Mouse (Mus musculus): ENCODE data around the gene 2310030G06Rik. TPM values are rescaled to one million over a fixed set of nuclear protein-coding genes. Genes with fewer than 3 reads are reported as not detected.

2310030G06Rik gene
- 8.7 and 9.2 TPM in 2 replicates for polyA plus RNA-seq (2015; fragmentation: Nextera tagmentation; extraction: Ambion mirVana)

DNA sequence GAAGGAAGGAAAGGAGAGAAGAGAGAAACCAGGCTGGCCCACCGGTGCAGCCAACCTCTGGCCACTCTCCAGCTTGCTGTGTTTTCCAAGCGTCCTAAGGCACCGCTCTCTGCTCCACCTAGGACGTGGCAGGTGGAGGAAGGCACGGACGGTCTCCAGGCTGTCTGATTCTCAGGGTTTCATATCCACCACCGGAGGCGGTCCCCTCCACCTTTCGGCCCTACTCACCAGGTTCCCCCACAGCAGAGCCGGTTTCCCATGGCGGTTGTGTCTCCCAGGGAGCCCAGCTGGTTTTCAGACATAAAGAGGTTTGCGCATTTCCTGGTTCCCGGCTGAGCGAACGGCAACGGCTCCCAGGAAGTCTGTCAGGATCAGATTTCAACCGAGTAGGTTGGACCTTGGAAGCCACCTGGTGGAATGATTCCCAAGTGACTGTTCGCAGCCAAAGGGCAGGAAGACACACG lies at the start of gene 2310030G06Rik:
2310030G06Rik (minus strand) TSS at position 323 of the 464 bp plus-strand sequence.
- Histone ChIP-seq H3K4me3 (peak within 1 kb of the TSS; percentile 53), H3K27me3 (no peaks in the 10 kb centered on the region), H3K9ac (peak within 1 kb of the TSS; percentile 62), H3K27ac (peak within 1 kb of the TSS; percentile 83), H3K36me3 (no peaks in the 10 kb centered on the region), H3K4me2 (peak within 1 kb of the TSS; percentile 67), H3K4me1 (replicated peaks) (peaks cover 39% of the 10 kb centered on the region), H3K9me3 (replicated peaks) (no peaks in the 10 kb centered on the region)
- peak; percentile 49; the same call in 1 of the 2 replicates for ATAC-seq (replicated peaks; ENCODE audit: insufficient number of reproducible peaks, insufficient read depth, low FRiP score, low read depth)
- WGBS = 3% methylated on average over 19 of the region's 19 CpGs

DNA sequence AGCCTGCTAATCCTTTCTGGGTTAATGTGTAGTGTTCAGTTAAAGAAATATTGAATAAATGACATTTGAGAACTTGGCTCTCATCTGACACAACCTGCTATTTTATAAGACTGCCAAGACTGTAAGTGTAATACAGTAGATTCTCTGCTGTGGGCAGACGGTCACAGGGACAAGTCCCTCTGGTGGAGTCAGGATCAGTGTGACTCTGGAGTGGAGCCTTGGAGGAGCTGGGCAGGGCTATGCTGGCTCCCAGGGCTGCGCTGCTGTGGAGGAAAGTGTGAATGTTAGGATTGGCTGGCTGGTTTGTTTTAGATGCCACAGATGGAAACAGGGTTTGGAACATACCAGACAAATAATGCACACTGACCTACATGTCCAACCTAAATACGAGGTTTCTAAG lies 48.9 kb upstream of the 2310030G06Rik start:
- Histone ChIP-seq H3K36me3 (peaks cover 21% of the 10 kb centered on the region), H3K27ac (no peak overlapping the region), H3K27me3 (no peaks in the 10 kb centered on the region), H3K4me3 (no peak overlapping the region), H3K9me3 (replicated peaks) (no peaks in the 10 kb centered on the region), H3K4me2 (no peak overlapping the region), H3K9ac (no peak overlapping the region), H3K4me1 (replicated peaks) (no peaks in the 10 kb centered on the region)
- 91% methylated on average over 3 of the region's 3 CpGs for WGBS
- no peak for ATAC-seq (replicated peaks; ENCODE audit: insufficient number of reproducible peaks, insufficient read depth, low FRiP score, low read depth)

DNA sequence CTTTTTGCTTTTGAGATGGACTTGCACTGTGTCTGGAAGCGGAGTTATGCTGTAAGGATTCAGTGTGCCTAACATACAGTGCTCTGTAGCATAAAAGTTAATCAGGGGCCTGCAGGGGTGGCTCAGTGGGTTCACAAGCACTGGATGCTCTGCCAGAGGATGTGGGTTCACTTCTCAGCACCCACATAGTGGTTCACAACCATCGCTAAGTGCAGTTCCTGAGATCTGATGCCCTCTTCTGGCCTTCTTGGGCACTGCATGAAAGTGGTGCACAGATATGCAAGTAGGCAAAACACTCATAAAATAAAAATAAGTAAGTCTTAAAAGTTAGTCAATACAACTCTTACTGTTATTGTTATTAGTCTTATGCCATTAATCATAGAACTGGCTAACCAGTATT lies 35.8 kb upstream of the 2310030G06Rik start:
- Histone ChIP-seq H3K36me3 (peaks cover 76% of the 10 kb centered on the region), H3K4me1 (replicated peaks) (no peaks in the 10 kb centered on the region), H3K9me3 (replicated peaks) (no peaks in the 10 kb centered on the region), H3K27ac (no peak overlapping the region), H3K4me3 (no peak overlapping the region), H3K4me2 (no peak overlapping the region), H3K27me3 (no peaks in the 10 kb centered on the region), H3K9ac (no peak overlapping the region)
- 84% methylated on average over 2 of the region's 2 CpGs for WGBS
- no peak for ATAC-seq (replicated peaks; ENCODE audit: insufficient number of reproducible peaks, insufficient read depth, low FRiP score, low read depth)

DNA sequence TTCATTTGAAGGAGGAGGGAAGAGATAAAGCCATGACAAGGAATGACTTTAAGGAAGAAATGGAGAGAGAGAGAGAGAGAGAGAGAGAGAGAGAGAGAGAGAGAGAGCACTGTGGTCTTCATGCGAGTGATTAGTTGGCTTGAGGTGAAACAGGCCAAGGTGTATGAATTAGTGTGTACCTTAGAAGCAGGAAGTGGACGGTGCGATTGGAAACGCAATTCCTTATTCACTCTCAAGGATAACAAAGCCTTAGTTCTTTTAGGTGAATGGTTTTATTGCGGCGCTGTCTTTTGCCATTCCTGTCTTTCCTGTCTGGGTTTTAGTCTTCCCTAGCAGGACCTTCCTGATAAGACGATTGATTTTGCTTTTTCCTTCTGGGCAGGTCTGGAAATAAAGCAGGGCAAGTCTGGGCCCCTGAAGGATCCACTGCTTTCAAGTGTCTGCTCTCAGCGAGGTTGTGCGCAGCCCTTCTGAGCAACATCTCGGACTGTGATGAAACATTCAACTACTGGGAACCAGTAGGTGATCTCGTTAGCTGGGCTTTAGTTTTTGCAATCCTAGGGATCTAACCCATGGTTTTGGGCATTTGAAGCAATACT lies 29.9 kb upstream of the 2310030G06Rik start:
- ATAC-seq (replicated peaks; ENCODE audit: insufficient number of reproducible peaks, insufficient read depth, low FRiP score, low read depth) = no peak
- H3K4me1 ChIP-seq (replicated peaks) = peaks cover 17% of the 10 kb centered on the region
- H3K4me3 ChIP-seq = peak overlapping the region; percentile 72
- peaks cover 31% of the 10 kb centered on the region for H3K36me3 ChIP-seq
- no peaks in the 10 kb centered on the region for H3K9me3 ChIP-seq (replicated peaks)
- H3K27ac ChIP-seq = no peak overlapping the region
- 58% methylated on average over 11 of the region's 11 CpGs for WGBS
- no peaks in the 10 kb centered on the region for H3K27me3 ChIP-seq
- H3K9ac ChIP-seq = peak overlapping the region; percentile 92
- H3K4me2 ChIP-seq = peak overlapping the region; percentile 79

DNA sequence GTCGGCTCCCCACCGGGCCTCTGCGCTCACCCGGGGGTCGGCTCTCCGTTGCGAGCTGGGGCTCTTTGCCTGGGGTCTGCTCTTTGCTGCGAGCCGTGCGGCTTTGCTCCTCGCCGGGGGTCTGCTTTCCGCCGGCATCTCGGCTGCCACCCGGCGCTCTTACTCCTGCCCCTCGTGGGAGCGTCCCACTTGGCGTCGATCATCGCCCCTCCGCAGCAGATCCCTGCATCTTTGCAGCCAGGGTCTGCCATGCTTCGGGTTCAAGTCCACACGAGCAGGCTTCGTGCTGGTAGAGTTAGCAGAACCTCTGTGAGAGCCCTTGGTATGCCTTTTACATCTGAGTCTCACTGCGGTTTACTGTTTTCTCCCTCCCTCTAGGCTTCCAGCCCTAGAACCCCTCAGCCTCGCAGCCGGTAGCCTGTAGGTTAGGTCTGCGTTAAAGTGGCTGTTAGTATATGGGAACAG lies 29.4 kb upstream of the 2310030G06Rik start:
- Histone ChIP-seq H3K27me3 (no peaks in the 10 kb centered on the region), H3K4me3 (peak overlapping the region; percentile 72), H3K4me2 (peak overlapping the region; percentile 79), H3K36me3 (peaks cover 25% of the 10 kb centered on the region), H3K9ac (peak overlapping the region; percentile 92), H3K27ac (peak overlapping the region; percentile 58), H3K9me3 (replicated peaks) (no peaks in the 10 kb centered on the region), H3K4me1 (replicated peaks) (peaks cover 17% of the 10 kb centered on the region)
- WGBS = under 1% methylated on average over 23 of the region's 30 CpGs
- ATAC-seq (replicated peaks; ENCODE audit: insufficient number of reproducible peaks, insufficient read depth, low FRiP score, low read depth) = peak; percentile 39; the same call in 1 of the 2 replicates

DNA sequence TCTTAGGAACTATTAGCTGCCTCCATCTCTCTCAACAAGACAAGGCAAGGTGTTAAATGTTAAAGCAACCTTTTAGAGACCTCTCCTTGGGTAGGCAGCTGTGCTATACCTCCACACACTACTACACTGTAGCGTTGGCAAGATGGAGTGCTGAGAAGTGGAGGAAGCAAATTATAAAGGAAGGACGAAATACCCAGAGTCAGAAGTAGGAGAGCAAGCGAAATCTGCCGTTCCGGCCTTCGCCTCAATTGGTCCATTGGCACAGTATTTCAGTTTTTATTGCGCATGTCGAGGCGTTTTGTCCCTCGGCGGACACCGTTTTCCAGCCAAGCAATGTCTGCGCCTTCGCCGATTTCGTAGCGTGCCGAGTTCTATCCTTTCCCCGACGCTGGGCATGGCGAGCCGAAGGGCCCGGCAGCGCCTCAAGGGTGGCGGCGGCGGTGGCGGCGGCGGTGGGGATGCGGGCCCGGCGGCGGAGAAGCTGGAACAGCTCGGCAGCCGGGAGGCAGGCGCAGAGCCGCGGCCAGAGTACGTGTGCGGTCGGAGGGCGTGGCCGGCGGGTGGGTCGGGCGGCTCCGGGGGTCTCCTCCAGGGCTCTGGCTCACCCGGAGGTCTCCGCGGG lies 28.8 kb upstream of the 2310030G06Rik start, which contains the start of the genes Alg9 and 1110032A03Rik:
Alg9 (plus strand) TSS at position 29 of the 622 bp plus-strand sequence.
1110032A03Rik (minus strand) TSS at position 530 of the 622 bp plus-strand sequence.
- Histone ChIP-seq H3K9ac (peak within 1 kb of the TSS; percentile 92), H3K27me3 (no peaks in the 10 kb centered on the region), H3K4me1 (replicated peaks) (peaks cover 17% of the 10 kb centered on the region), H3K27ac (peak within 1 kb of the TSS; percentile 58), H3K4me3 (peak within 1 kb of the TSS; percentile 72), H3K36me3 (peaks cover 19% of the 10 kb centered on the region), H3K4me2 (peak within 1 kb of the TSS; percentile 79), H3K9me3 (replicated peaks) (no peaks in the 10 kb centered on the region)
- WGBS = under 1% methylated on average over 38 of the region's 51 CpGs
- ATAC-seq (replicated peaks; ENCODE audit: insufficient number of reproducible peaks, insufficient read depth, low FRiP score, low read depth) = peak; percentile 76

DNA sequence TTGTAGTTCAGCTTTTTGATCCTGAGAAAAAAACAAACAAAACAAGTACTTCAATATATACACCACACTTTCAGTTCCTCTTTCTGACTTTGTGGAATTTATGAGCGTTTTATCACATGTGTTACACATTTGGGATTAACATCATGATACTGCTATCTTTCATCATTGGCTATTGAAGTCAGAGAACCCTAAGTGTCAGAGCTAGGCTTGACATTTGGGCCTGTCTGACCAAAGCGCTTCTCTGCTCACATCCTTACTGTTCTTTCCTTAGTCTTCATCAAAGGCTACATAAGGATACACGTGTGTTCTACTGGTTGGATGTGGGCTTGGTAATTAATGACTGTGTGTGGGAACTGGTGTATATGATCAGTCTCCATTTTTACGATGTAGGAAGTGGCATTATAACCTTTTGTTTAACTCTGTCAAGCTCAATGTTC lies 27.7 kb upstream of the 2310030G06Rik start:
- no peak overlapping the region for H3K27ac ChIP-seq
- H3K27me3 ChIP-seq = no peaks in the 10 kb centered on the region
- no peak overlapping the region for H3K4me3 ChIP-seq
- H3K4me1 ChIP-seq (replicated peaks) = peaks cover 25% of the 10 kb centered on the region
- H3K9ac ChIP-seq = no peak overlapping the region
- no peaks in the 10 kb centered on the region for H3K9me3 ChIP-seq (replicated peaks)
- no peak for ATAC-seq (replicated peaks; ENCODE audit: insufficient number of reproducible peaks, insufficient read depth, low FRiP score, low read depth)
- 64% methylated on average over 4 of the region's 4 CpGs for WGBS
- H3K4me2 ChIP-seq = peak overlapping the region; percentile 79
- peaks cover 9% of the 10 kb centered on the region for H3K36me3 ChIP-seq

DNA sequence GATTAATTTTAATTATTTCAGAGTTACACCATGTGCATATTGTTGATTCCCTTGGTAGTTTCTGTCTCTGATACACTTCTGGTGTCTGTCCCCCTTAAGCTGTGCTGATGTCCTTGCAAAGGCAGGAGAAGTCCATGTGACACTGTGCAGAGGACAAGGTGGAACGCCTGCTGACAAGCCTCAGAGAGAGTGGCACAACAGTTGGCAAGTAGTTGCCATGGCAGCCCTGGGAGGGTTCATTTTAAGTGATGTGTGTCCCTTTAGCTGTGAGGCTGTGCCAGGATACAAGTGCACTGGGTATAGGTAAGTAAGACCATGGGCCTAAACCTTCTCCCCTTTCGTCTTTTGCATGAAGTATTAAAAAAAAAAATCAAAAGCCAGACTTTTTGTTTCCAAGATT lies 23.7 kb upstream of the 2310030G06Rik start:
- no peak overlapping the region for H3K9ac ChIP-seq
- no peak overlapping the region for H3K4me3 ChIP-seq
- no peak for ATAC-seq (replicated peaks; ENCODE audit: insufficient number of reproducible peaks, insufficient read depth, low FRiP score, low read depth)
- no peak overlapping the region for H3K27ac ChIP-seq
- H3K36me3 ChIP-seq = no peaks in the 10 kb centered on the region; the same call in 1 of the 2 replicates
- H3K27me3 ChIP-seq = no peaks in the 10 kb centered on the region
- no peaks in the 10 kb centered on the region for H3K9me3 ChIP-seq (replicated peaks)
- H3K4me1 ChIP-seq (replicated peaks) = peaks cover 26% of the 10 kb centered on the region
- no peak overlapping the region for H3K4me2 ChIP-seq
- whole genome bisulfite sequencing = 74% methylated on average over 2 of the region's 2 CpGs

DNA sequence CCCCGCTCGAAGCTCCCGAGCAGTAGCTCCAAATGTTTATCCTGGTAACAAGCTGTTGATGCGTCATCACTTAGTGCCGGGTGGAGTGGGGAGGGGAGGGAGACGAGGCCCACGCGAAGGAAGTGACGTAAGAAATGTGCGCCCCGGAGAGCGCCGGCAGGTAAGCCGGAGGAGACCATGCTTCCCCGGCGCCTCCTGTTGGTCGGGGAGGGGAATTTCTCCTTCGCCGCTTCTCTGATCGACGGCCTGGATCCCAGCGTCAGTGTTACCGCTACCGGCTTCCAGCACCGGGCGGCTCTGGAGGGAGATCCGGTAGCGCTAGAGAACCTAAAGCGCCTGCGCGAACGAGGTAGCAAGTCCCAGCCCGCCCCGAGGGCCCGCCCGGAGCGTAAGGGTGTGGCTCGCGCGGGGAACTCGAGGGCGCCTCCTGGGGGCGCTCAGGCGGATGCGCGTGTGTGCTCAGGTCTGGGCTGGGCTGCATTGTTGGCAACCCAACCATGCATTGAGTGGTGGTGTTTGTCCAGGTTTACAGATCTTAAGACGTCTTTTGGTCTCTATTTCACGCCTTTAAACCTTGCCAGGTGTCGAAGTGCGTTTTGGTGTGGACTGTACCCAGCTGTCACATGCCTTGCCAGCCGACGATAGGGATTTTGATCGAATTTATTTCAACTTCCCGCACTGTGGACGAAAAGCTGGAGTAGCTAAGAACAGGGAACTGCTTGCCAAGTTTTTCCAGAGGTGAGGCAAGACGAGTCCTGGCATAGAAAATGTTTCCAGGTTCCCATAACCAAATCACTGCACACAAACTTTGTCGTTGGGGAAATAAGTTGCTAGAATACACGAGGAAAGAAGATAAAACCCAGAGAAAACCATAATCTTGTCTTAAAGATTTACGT lies 22.0 kb upstream of the 2310030G06Rik start, which contains the start of gene Fdxacb1:
Fdxacb1 (plus strand) TSS at position 130 of the 896 bp plus-strand sequence.
- peak within 1 kb of the TSS; percentile 98 for H3K27ac ChIP-seq
- H3K4me3 ChIP-seq = peak within 1 kb of the TSS; percentile 79
- peak; percentile 98 for ATAC-seq (replicated peaks; ENCODE audit: insufficient number of reproducible peaks, insufficient read depth, low FRiP score, low read depth)
- H3K27me3 ChIP-seq = no peaks in the 10 kb centered on the region
- peak within 1 kb of the TSS; percentile 88 for H3K4me2 ChIP-seq
- 3% methylated on average over 59 of the region's 59 CpGs for WGBS
- peak within 1 kb of the TSS; percentile 74 for H3K9ac ChIP-seq
- H3K9me3 ChIP-seq (replicated peaks) = no peaks in the 10 kb centered on the region
- peaks cover 18% of the 10 kb centered on the region for H3K4me1 ChIP-seq (replicated peaks)
- H3K36me3 ChIP-seq = no peaks in the 10 kb centered on the region; the same call in 1 of the 2 replicates

DNA sequence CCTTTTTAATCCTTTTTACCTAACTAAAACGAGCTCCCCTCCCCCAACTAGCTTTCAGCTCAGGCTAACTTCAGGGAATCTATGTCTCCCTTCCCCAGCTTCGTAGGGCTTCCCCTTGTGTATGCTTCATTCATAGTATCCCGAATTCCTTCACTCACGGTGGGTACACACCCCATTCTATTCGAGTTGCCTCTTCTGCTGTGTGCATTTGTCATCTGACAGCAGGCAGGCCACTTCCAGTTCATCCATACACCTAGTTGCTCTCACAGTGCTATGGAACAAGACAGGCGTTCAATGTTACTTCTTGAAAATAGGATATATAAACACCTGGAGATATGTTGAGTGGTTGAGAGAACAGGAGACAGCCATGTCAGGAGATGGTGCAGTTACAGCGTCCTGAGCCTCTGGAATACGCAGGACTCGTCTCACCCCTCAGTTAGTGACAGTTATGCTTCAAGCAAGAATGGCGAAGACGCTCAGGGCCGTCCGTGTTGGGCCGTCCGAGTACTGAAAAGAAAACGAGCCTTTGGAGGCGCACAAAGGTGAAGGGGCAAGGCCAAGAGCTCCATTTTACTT lies 21.3 kb upstream of the 2310030G06Rik start:
- ATAC-seq (replicated peaks; ENCODE audit: insufficient number of reproducible peaks, insufficient read depth, low FRiP score, low read depth) = no peak
- H3K4me1 ChIP-seq (replicated peaks) = peaks cover 18% of the 10 kb centered on the region

More for the DNA sequence above, 21.3 kb upstream of the 2310030G06Rik start:
- Histone ChIP-seq H3K36me3 (no peaks in the 10 kb centered on the region; the same call in 1 of the 2 replicates), H3K4me2 (peak overlapping the region; percentile 88), H3K27ac (peak overlapping the region; percentile 98), H3K9ac (peak overlapping the region; percentile 74), H3K9me3 (replicated peaks) (no peaks in the 10 kb centered on the region), H3K4me3 (peak overlapping the region; percentile 79), H3K27me3 (no peaks in the 10 kb centered on the region)
- WGBS = 5% methylated on average over 17 of the region's 17 CpGs
